Mouse (Mus musculus) hindbrain, embryonic 15.5 days (tissue): ENCODE measurements around the gene Gm21887. TPM values are rescaled to one million over a fixed set of nuclear protein-coding genes. Genes with fewer than 3 reads are reported as not detected.
"Not testable (repeated sequence)": the region's sequence is repeated elsewhere in the genome, so short reads cannot be mapped to it uniquely, and the experiment has no call there.

ENCODE experiments used
- ATAC-seq: fragments of 200-750 bp; cut with Nextera tagmentation; 2 replicates; pipeline ENCODE4 v1.8.0; 2017; ENCODE audit warnings: low read depth, moderate number of reproducible peaks, moderate TSS enrichment; ENCODE audit not compliant: low FRiP score
- H3K27ac ChIP-seq: fragments of 300-500 bp; sonication (generic); replicated peaks from 2 replicates; pipeline ENCODE4 v1.5.1; 2015; ENCODE audit warnings: mild to moderate bottlenecking, inconsistent platforms
- H3K27me3 ChIP-seq: fragments of 300-500 bp; sonication (generic); 2 replicates; pipeline ENCODE4 v1.6.1; 2015; ENCODE audit warnings: control low read depth, inconsistent platforms
- H3K36me3 ChIP-seq: fragments of 300-500 bp; sonication (generic); 2 replicates; pipeline ENCODE4 v1.6.1; 2015; ENCODE audit warnings: control low read depth, inconsistent platforms
- H3K4me1 ChIP-seq: fragments of 300-500 bp; sonication (generic); replicated peaks from 2 replicates; pipeline ENCODE4 v1.6.1; 2015; ENCODE audit warnings: control low read depth, inconsistent platforms
- H3K4me2 ChIP-seq: fragments of 300-500 bp; sonication (generic); 2 replicates; pipeline ENCODE4 v1.6.1; 2015; ENCODE audit warnings: moderate library complexity, mild to moderate bottlenecking, inconsistent platforms
- H3K4me3 ChIP-seq: fragments of 300-500 bp; sonication (generic); 2 replicates; pipeline ENCODE4 v1.5.1; 2015; ENCODE audit warnings: mild to moderate bottlenecking, inconsistent platforms
- H3K9ac ChIP-seq: fragments of 300-500 bp; sonication (generic); 2 replicates; pipeline ENCODE4 v1.6.1; 2015; ENCODE audit warnings: inconsistent platforms
- H3K9me3 ChIP-seq: fragments of 300-500 bp; sonication (generic); 2 replicates; pipeline ENCODE4 v1.6.1; 2016; ENCODE audit warnings: control low read depth, inconsistent platforms
- WGBS: fragments of 180-500 bp; shearing (Covaris S2); methylation state at CpG from one replicate; pipeline ENCODE4 v1.1.7; 2015; 5-methylcytosine and 5-hydroxymethylcytosine counted together
- polyA plus RNA-seq: library from polyadenylated mRNA; unstranded; fragments of >200 nt; fragmentation: Nextera tagmentation; extraction: Ambion mirVana; gene quantifications from 2 replicates; pipeline ENCODE4 v1.2.1, GENCODE M21; 2015

Gm21887 gene
- polyA plus RNA-seq, 1 experiment from 2014 or later, result 248 TPM

GRCm38 (mm10) chrX:169977856-169978435, 31.5 kb upstream of the Gm21887 start:
- not testable (repeated sequence) for H3K27me3 ChIP-seq, H3K27ac ChIP-seq, H3K9ac ChIP-seq, H3K4me3 ChIP-seq, H3K4me2 ChIP-seq, ATAC-seq, H3K4me1 ChIP-seq
- peaks cover 25% of the 10 kb centered on the region for H3K36me3 ChIP-seq
- peaks cover 26% of the 10 kb centered on the region for H3K9me3 ChIP-seq
- 90% methylated on average over 7 of the region's 7 CpGs for WGBS

- 69% methylated on average over 29 of the region's 29 CpGs for WGBS
- peaks cover 31% of the 10 kb centered on the region for H3K36me3 ChIP-seq
- 0 out of 2 replicates have a peak, but pooled peaks have one; percentile 7 for ATAC-seq
- H3K27ac ChIP-seq, H3K4me1 ChIP-seq, H3K9ac ChIP-seq, H3K27me3 ChIP-seq: not testable (repeated sequence)
- H3K4me3 ChIP-seq, result peak overlapping the region; percentile 20
- H3K9me3 ChIP-seq, result peaks cover 24% of the 10 kb centered on the region
- peak overlapping the region; percentile 42 for H3K4me2 ChIP-seq
These were observed 30.8 kb upstream of the Gm21887 start for GRCm38 (mm10) chrX:169978436-169979381.

GRCm38 (mm10) chrX:169979461-169980202, 29.8 kb upstream of the Gm21887 start:
- H3K9ac ChIP-seq, H3K4me1 ChIP-seq, H3K27ac ChIP-seq, H3K27me3 ChIP-seq: not testable (repeated sequence)
- peak overlapping the region; percentile 20 for H3K4me3 ChIP-seq
- H3K4me2 ChIP-seq, result peak overlapping the region; percentile 42
- peaks cover 36% of the 10 kb centered on the region for H3K36me3 ChIP-seq
- peak; percentile 32 for ATAC-seq
- peaks cover 22% of the 10 kb centered on the region for H3K9me3 ChIP-seq
- WGBS, result 71% methylated on average over 20 of the region's 20 CpGs

- H3K9me3 ChIP-seq, result peaks cover 27% of the 10 kb centered on the region
- not testable (repeated sequence) for H3K4me2 ChIP-seq, H3K4me3 ChIP-seq, H3K4me1 ChIP-seq, ATAC-seq, H3K9ac ChIP-seq, H3K27ac ChIP-seq, H3K27me3 ChIP-seq
- H3K36me3 ChIP-seq, result peaks cover 40% of the 10 kb centered on the region
- 80% methylated on average over 6 of the region's 6 CpGs for WGBS
These were observed 29.3 kb upstream of the Gm21887 start for GRCm38 (mm10) chrX:169980203-169980556.

GRCm38 (mm10) chrX:169980809-169981289, 28.6 kb upstream of the Gm21887 start:
- ATAC-seq, result no peak
- H3K9me3 ChIP-seq, result peaks cover 31% of the 10 kb centered on the region
- H3K9ac ChIP-seq, result no peak overlapping the region
- no peak overlapping the region for H3K4me3 ChIP-seq
- H3K4me1 ChIP-seq, result 0 out of 2 replicates have a peak, but pooled peaks cover 3% of the 10 kb centered on the region
- H3K27ac ChIP-seq, result no peak overlapping the region
- peaks cover 45% of the 10 kb centered on the region for H3K36me3 ChIP-seq
- 88% methylated on average over 12 of the region's 12 CpGs for WGBS
- H3K27me3 ChIP-seq, result no peaks in the 10 kb centered on the region
- no peak overlapping the region for H3K4me2 ChIP-seq

- 93% methylated on average over 19 of the region's 19 CpGs for WGBS
- peaks cover 35% of the 10 kb centered on the region for H3K9me3 ChIP-seq
These were observed 27.7 kb upstream of the Gm21887 start for GRCm38 (mm10) chrX:169981761-169982181.

GRCm38 (mm10) chrX:169982606-169983400, 26.7 kb upstream of the Gm21887 start:
- ATAC-seq, H3K4me1 ChIP-seq, H3K27ac ChIP-seq, H3K4me2 ChIP-seq, H3K27me3 ChIP-seq, H3K4me3 ChIP-seq, H3K9ac ChIP-seq: not testable (repeated sequence)
- peaks cover 35% of the 10 kb centered on the region for H3K9me3 ChIP-seq
- 93% methylated on average over 23 of the region's 23 CpGs for WGBS
- H3K36me3 ChIP-seq, result peaks cover 47% of the 10 kb centered on the region

More at GRCm38 (mm10) chrX:169981761-169982181, 27.7 kb upstream of the Gm21887 start:
- not testable (repeated sequence) for H3K27ac ChIP-seq, H3K4me2 ChIP-seq, H3K4me3 ChIP-seq, H3K27me3 ChIP-seq, H3K9ac ChIP-seq, H3K4me1 ChIP-seq, ATAC-seq
- H3K36me3 ChIP-seq, result peaks cover 49% of the 10 kb centered on the region

- H3K4me1 ChIP-seq, ATAC-seq, H3K4me2 ChIP-seq, H3K4me3 ChIP-seq, H3K27ac ChIP-seq, H3K27me3 ChIP-seq, H3K9ac ChIP-seq: not testable (repeated sequence)
- WGBS, result 91% methylated on average over 19 of the region's 19 CpGs
- peaks cover 50% of the 10 kb centered on the region for H3K36me3 ChIP-seq
- H3K9me3 ChIP-seq, result peaks cover 36% of the 10 kb centered on the region
These were observed 25.9 kb upstream of the Gm21887 start for GRCm38 (mm10) chrX:169983401-169984165.

GRCm38 (mm10) chrX:169984331-169984730, 25.1 kb upstream of the Gm21887 start:
- not testable (repeated sequence) for H3K27me3 ChIP-seq, H3K4me1 ChIP-seq, H3K27ac ChIP-seq, H3K9ac ChIP-seq, H3K4me3 ChIP-seq, H3K4me2 ChIP-seq, ATAC-seq
- peaks cover 38% of the 10 kb centered on the region for H3K9me3 ChIP-seq
- H3K36me3 ChIP-seq, result peaks cover 56% of the 10 kb centered on the region
- WGBS, result 92% methylated on average over 7 of the region's 7 CpGs

- Histone ChIP-seq H3K9me3 (peaks cover 37% of the 10 kb centered on the region), H3K36me3 (peaks cover 59% of the 10 kb centered on the region)
- H3K4me2 ChIP-seq, H3K27me3 ChIP-seq, ATAC-seq, H3K4me1 ChIP-seq, H3K4me3 ChIP-seq, H3K27ac ChIP-seq, H3K9ac ChIP-seq: not testable (repeated sequence)
- WGBS, result 93% methylated on average over 21 of the region's 21 CpGs
These were observed 24.6 kb upstream of the Gm21887 start for GRCm38 (mm10) chrX:169984853-169985252.
